Mouse (Mus musculus): ENCODE measurements around the gene Cyp2d11.

- TF ChIP-seq POU5F1 (IDR thresholded peaks at IDR 0.05; ENCODE audit: borderline replicate concordance, low read length), result no peak
- no peak for TF ChIP-seq CTCF (conservative IDR thresholded peaks at IDR 0.05; ENCODE audit: low read length)
- no peak for TF ChIP-seq NANOG (IDR thresholded peaks at IDR 0.05; ENCODE audit: borderline replicate concordance, low read length)
Observed at GRCm38 (mm10) chr15:82402741-82403140, 8.9 kb upstream of the Cyp2d11 start.
